21 mouse cellular contexts compared by ENCODE assay signal in genomic region chr11:5242158-5242557, GRCm38 (mm10). TPM values are rescaled to one million over a fixed set of nuclear protein-coding genes. Genes with fewer than 3 reads are reported as not detected.
DNase-seq lines count a peak whose midpoint lies in the region; ATAC-seq lines count a peak whose summit lies in the region.
"Had no signal": no experiment of that assay in that cellular context is flagged by ENCODE, and none has a peak within 500 bp of the region (broad histone marks: within the 10 kb centered on the region; RNA-seq: fewer than 3 reads in every experiment).

No protein-coding gene starts in this region.

- H3K27ac ChIP-seq in kidney, embryonic 16.5 days (ENCODE audit: low read length): peak overlapping the region; percentile 29; the same call in 1 of the 2 replicates
- H3K27ac ChIP-seq in lung, embryonic 16.5 days (ENCODE audit: low read length): peak overlapping the region; percentile 69
- H3K27ac ChIP-seq in stomach, embryonic 16.5 days (ENCODE audit: low read length): peak overlapping the region; percentile 63
- H3K27ac ChIP-seq in hindbrain, embryonic 13.5 days: no peak overlapping the region
- H3K27ac ChIP-seq: embryonic facial prominence, embryonic 13.5 days; forebrain, embryonic 12.5 days; heart, embryonic 10.5 days; hindbrain, embryonic 14.5 days had no signal

- no peaks in the 10 kb centered on the region for H3K27me3 ChIP-seq in kidney, embryonic 16.5 days (ENCODE audit: insufficient read depth, low read length)
- no peaks in the 10 kb centered on the region for H3K27me3 ChIP-seq in lung, embryonic 16.5 days (ENCODE audit: control insufficient read depth, insufficient read depth, low read depth, low read length)
- no peaks in the 10 kb centered on the region for H3K27me3 ChIP-seq in stomach, embryonic 16.5 days (ENCODE audit: control insufficient read depth, insufficient read depth, low read length)
- no peaks in the 10 kb centered on the region for H3K27me3 ChIP-seq in hindbrain, embryonic 13.5 days
- H3K27me3 ChIP-seq: embryonic facial prominence, embryonic 13.5 days; forebrain, embryonic 12.5 days had no signal

- no peak overlapping the region for H3K4me2 ChIP-seq in kidney, embryonic 16.5 days (replicated peaks; ENCODE audit: low read depth, low read length)
- no peak overlapping the region for H3K4me2 ChIP-seq in lung, embryonic 16.5 days (ENCODE audit: low read depth, low read length)
- H3K4me2 ChIP-seq in stomach, embryonic 16.5 days (ENCODE audit: low read depth, low read length): no peak overlapping the region
- H3K4me2 ChIP-seq in hindbrain, embryonic 13.5 days: no peak overlapping the region
- H3K4me2 ChIP-seq: embryonic facial prominence, embryonic 13.5 days; forebrain, embryonic 12.5 days; hindbrain, embryonic 14.5 days had no signal

- H3K9ac ChIP-seq in kidney, embryonic 16.5 days (replicated peaks; ENCODE audit: low read length): no peak overlapping the region
- no peak overlapping the region for H3K9ac ChIP-seq in lung, embryonic 16.5 days (ENCODE audit: low read length)
- no peak overlapping the region for H3K9ac ChIP-seq in stomach, embryonic 16.5 days (ENCODE audit: low read length)
- H3K9ac ChIP-seq in hindbrain, embryonic 13.5 days: no peak overlapping the region
- H3K9ac ChIP-seq: embryonic facial prominence, embryonic 13.5 days; forebrain, embryonic 12.5 days; hindbrain, embryonic 14.5 days had no signal

- peaks cover 22% of the 10 kb centered on the region for H3K36me3 ChIP-seq in kidney, embryonic 16.5 days (ENCODE audit: insufficient read depth, low read length)
- peaks cover 8% of the 10 kb centered on the region for H3K36me3 ChIP-seq in lung, embryonic 16.5 days (ENCODE audit: control insufficient read depth, insufficient read depth, low read length)
- peaks cover 7% of the 10 kb centered on the region; the same call in 1 of the 2 replicates for H3K36me3 ChIP-seq in stomach, embryonic 16.5 days (ENCODE audit: control insufficient read depth, insufficient read depth, low read length)
- H3K36me3 ChIP-seq in hindbrain, embryonic 13.5 days: peaks cover 18% of the 10 kb centered on the region
- H3K36me3 ChIP-seq: G1E had no signal

- H3K4me3 ChIP-seq in kidney, embryonic 16.5 days (ENCODE audit: low read length): no peak overlapping the region
- no peak overlapping the region for H3K4me3 ChIP-seq in lung, embryonic 16.5 days (ENCODE audit: low read length)
- no peak overlapping the region for H3K4me3 ChIP-seq in stomach, embryonic 16.5 days (replicated peaks; ENCODE audit: low read length)
- no peak overlapping the region for H3K4me3 ChIP-seq in hindbrain, embryonic 13.5 days
- H3K4me3 ChIP-seq: embryonic facial prominence, embryonic 13.5 days; forebrain, embryonic 12.5 days; heart, embryonic 10.5 days had no signal

- WGBS in kidney, embryonic 16.5 days: 64% methylated on average over 8 of the region's 8 CpGs
- 52% methylated on average over 8 of the region's 8 CpGs for WGBS in lung, embryonic 16.5 days
- 37% methylated on average over 8 of the region's 8 CpGs for WGBS in stomach, embryonic 16.5 days
- 92% methylated on average over 8 of the region's 8 CpGs for WGBS in hindbrain, embryonic 13.5 days

- ATAC-seq in kidney, embryonic 16.5 days (ENCODE audit: low FRiP score, low TSS enrichment): no peak
- peak; percentile 10; the same call in 1 of the 2 replicates for ATAC-seq in lung, embryonic 16.5 days (ENCODE audit: low read depth)
- no peak for ATAC-seq in stomach, embryonic 16.5 days (ENCODE audit: insufficient read depth, low FRiP score)
- ATAC-seq in hindbrain, embryonic 13.5 days (ENCODE audit: low FRiP score): no peak
- ATAC-seq: forebrain, embryonic 16.5 days had no signal

- peaks cover 64% of the 10 kb centered on the region for H3K4me1 ChIP-seq in kidney, embryonic 16.5 days (ENCODE audit: insufficient read depth, low read length)
- peaks cover 44% of the 10 kb centered on the region for H3K4me1 ChIP-seq in lung, embryonic 16.5 days (replicated peaks; ENCODE audit: control insufficient read depth, insufficient read depth, low read length)
- H3K4me1 ChIP-seq in stomach, embryonic 16.5 days (ENCODE audit: control insufficient read depth, insufficient read depth, low read length): peaks cover 51% of the 10 kb centered on the region
- peaks cover 23% of the 10 kb centered on the region for H3K4me1 ChIP-seq in hindbrain, embryonic 13.5 days (replicated peaks)

- H3K9me3 ChIP-seq in kidney, embryonic 16.5 days (ENCODE audit: low read length): no peaks in the 10 kb centered on the region
- no peaks in the 10 kb centered on the region for H3K9me3 ChIP-seq in lung, embryonic 16.5 days (ENCODE audit: control insufficient read depth, low read length)
- H3K9me3 ChIP-seq in stomach, embryonic 16.5 days (replicated peaks; ENCODE audit: control insufficient read depth, low read length): no peaks in the 10 kb centered on the region
- no peaks in the 10 kb centered on the region for H3K9me3 ChIP-seq in hindbrain, embryonic 13.5 days
- H3K9me3 ChIP-seq: embryonic facial prominence, embryonic 13.5 days; forebrain, embryonic 12.5 days; G1E; heart, embryonic 10.5 days had no signal

- no peak for DNase-seq in kidney, postnatal 36 days
- DNase-seq in lung, postnatal 10 days: no peak
- peak; percentile 38 for DNase-seq in NIH3T3 (ENCODE audit: low read depth)
- no peak for DNase-seq in layer of hippocampus, postnatal 25 days (ENCODE audit: extremely low spot score in 1 of 2, low spot score in 1 of 2)
- DNase-seq: adrenal gland, adult 2 months; adrenal gland, postnatal 36 days; cerebellum, adult 2 months; cerebellum, postnatal 14 days; gastrocnemius, postnatal 10 days; heart, adult 18-20 months; heart, postnatal 10 days had no signal

RNA-seq across cellular contexts. Expression of gene Kremen1, which starts 19.2 kb away (rescaled TPM):
- polyA plus RNA-seq in kidney, embryonic 16.5 days (2015; fragmentation: Nextera tagmentation; extraction: Ambion mirVana): 25.9 and 27.5 TPM in 2 replicates
- polyA plus RNA-seq in lung, embryonic 16.5 days (2015; fragmentation: Nextera tagmentation; extraction: Ambion mirVana): 18.6 and 20.5 TPM in 2 replicates
- polyA plus RNA-seq in stomach, embryonic 16.5 days (2015; fragmentation: Nextera tagmentation; extraction: Ambion mirVana): 24.0 and 26.2 TPM in 2 replicates
- 10 to 100 TPM; 13.0 to 14.3 TPM for total RNA-seq in layer of hippocampus, postnatal 25 days (2021)
- polyA plus RNA-seq in hindbrain, embryonic 13.5 days (2015; fragmentation: Nextera tagmentation; extraction: Ambion mirVana): 6.5 and 7.5 TPM in 2 replicates
